ENCODE assay signal across 7 mouse cellular contexts in the genomic region with DNA sequence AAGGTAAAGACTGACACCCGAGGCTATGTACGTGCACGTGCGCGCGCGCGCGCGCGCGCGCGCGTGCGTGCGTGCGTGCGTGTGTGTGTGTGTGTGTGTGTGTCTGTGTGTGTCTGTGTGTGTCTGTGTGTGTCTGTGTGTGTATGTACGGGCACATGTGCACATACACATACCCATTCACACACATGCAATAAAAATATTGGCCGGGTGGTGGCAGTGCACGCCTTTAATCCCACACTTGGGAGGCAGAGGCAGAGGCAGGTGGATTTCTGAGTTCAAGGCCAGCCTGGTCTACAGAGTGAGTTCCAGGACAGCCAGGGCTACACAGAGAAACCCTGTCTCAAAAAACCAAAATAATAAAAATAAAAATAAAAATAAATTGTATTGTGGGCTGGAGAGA. TPM values are rescaled to one million over a fixed set of nuclear protein-coding genes. Genes with fewer than 3 reads are reported as not detected.
DNase-seq lines count a peak whose midpoint lies in the region; ATAC-seq and TF ChIP-seq lines count a peak whose summit lies in the region.
"Not testable (repeated sequence)": the region's sequence is repeated elsewhere in the genome, so short reads cannot be mapped to it uniquely, and the experiment has no call there.
"Had no signal": no experiment of that assay in that cellular context is flagged by ENCODE, and none has a peak within 500 bp of the region (broad histone marks: within the 10 kb centered on the region; RNA-seq: fewer than 3 reads in every experiment).

No protein-coding gene starts in this region.

- TF ChIP-seq RAD21 in CH12.LX (IDR thresholded peaks at IDR 0.05; ENCODE audit: low read depth, low read length): peak; percentile 15; the same call in 1 of the 2 replicates
- peak; percentile 57 for TF ChIP-seq RAD21 in MEL (IDR thresholded peaks at IDR 0.05; ENCODE audit: low read depth, low read length)

- TF ChIP-seq CTCF in CH12.LX (conservative IDR thresholded peaks at IDR 0.05 in 1 of 2, IDR thresholded peaks at IDR 0.05 in 1 of 2; ENCODE audit: low read depth in 2 of 2, low read length in 2 of 2) (peak in 1 of 2 experiments; percentile 33; a peak in 2 of 4 replicates), MEL (IDR thresholded peaks at IDR 0.05 in 2 of 3, conservative IDR thresholded peaks at IDR 0.05 in 1 of 3; ENCODE audit: control insufficient read depth in 1 of 3, insufficient read depth in 1 of 3, low read depth in 2 of 3, low read length in 3 of 3, poor library complexity in 1 of 3, severe bottlenecking in 1 of 3) (peak in 2 of 3 experiments; percentile 51 to 61; a peak in 5 of 6 replicates)
- 0 out of 2 replicates have a peak, but pooled peaks have one; percentile 8 for TF ChIP-seq CTCF in liver, postnatal 0 days (IDR thresholded peaks at IDR 0.05; ENCODE audit: low read depth)

- H3K4me2 ChIP-seq in CH12.LX (ENCODE audit: insufficient read depth, low read depth, poor library complexity, severe bottlenecking); liver, postnatal 0 days (ENCODE audit: low read depth, low read length): not testable (repeated sequence)

- ATAC-seq in liver, postnatal 0 days: not testable (repeated sequence)

- TF ChIP-seq POLR2A in CH12.LX (IDR thresholded peaks at IDR 0.05; ENCODE audit: low read depth, low read length); MEL (IDR thresholded peaks at IDR 0.05; ENCODE audit: control insufficient read depth in 1 of 2, insufficient read depth in 1 of 2, low read depth in 1 of 2, low read length in 2 of 2, poor library complexity in 1 of 2): not testable (repeated sequence)

- in situ Hi-C loops in CH12.LX (cut with MboI; ENCODE audit: low pct_ligation_motif_present, low pct_unique_long_range_greater_than_20kb, low sequenced_read_pairs): not testable (repeated sequence)

- not testable (repeated sequence) for H3K4me3 ChIP-seq in CH12.LX (replicated peaks in 1 of 3; ENCODE audit: low read depth in 2 of 3, low read length in 2 of 3, poor library complexity in 1 of 3); MEL (ENCODE audit: control insufficient read depth in 1 of 2, insufficient read depth in 1 of 2, low read depth in 2 of 2, low read length in 2 of 2); liver, postnatal 0 days (ENCODE audit: low read depth, low read length)

- 91% methylated on average over 22 of the region's 22 CpGs for WGBS in liver, postnatal 0 days (ENCODE audit: insufficient replicate concordance)

- H3K36me3 ChIP-seq in CH12.LX (replicated peaks in 1 of 2; ENCODE audit: control insufficient read depth in 1 of 2, insufficient read depth in 1 of 2, low read length in 1 of 2); MEL (ENCODE audit: control insufficient read depth in 1 of 2, insufficient read depth in 2 of 2, low read length in 2 of 2); liver, postnatal 0 days (replicated peaks; ENCODE audit: insufficient read depth, low read length): not testable (repeated sequence)

- dilution Hi-C loops in CH12.LX (cut with MboI; ENCODE audit: extremely low pct_ligation_motif_present, extremely low pct_unique_long_range_greater_than_20kb, low sequenced_read_pairs): not testable (repeated sequence)

- not testable (repeated sequence) for H3K9ac ChIP-seq in CH12.LX (ENCODE audit: insufficient read depth, low read depth); MEL (ENCODE audit: control insufficient read depth, low read depth, low read length, poor library complexity, severe bottlenecking); liver, postnatal 0 days (replicated peaks)

- H3K27me3 ChIP-seq in CH12.LX (replicated peaks); MEL (ENCODE audit: control insufficient read depth in 1 of 2, insufficient read depth in 2 of 2, low read length in 2 of 2); liver, postnatal 0 days (ENCODE audit: insufficient read depth, low read length): not testable (repeated sequence)

- H3K27ac ChIP-seq in CH12.LX (ENCODE audit: insufficient read depth, low read depth); MEL (ENCODE audit: control insufficient read depth, low read depth, low read length); liver, postnatal 0 days (ENCODE audit: low read depth): not testable (repeated sequence)

- peak; percentile 3 for DNase-seq in 416B (ENCODE audit: low read depth)
- peak; percentile 12 for DNase-seq in CH12.LX (ENCODE audit: extremely low read depth)
- peak; percentile 58 for DNase-seq in MEL (ENCODE audit: low read depth, low spot score)
- DNase-seq in ZHBTc4 (ENCODE audit: low read depth, low spot score): peak; percentile 32
- DNase-seq in liver: peak; percentile 3
- DNase-seq in liver, postnatal 0 days: not testable (repeated sequence)

- not testable (repeated sequence) for TF ChIP-seq EP300 in CH12.LX (IDR thresholded peaks at IDR 0.05; ENCODE audit: low read length); MEL (IDR thresholded peaks at IDR 0.05; ENCODE audit: low read depth in 1 of 2, low read length in 2 of 2); liver, postnatal 0 days (IDR thresholded peaks at IDR 0.05; ENCODE audit: low read depth)

- not testable (repeated sequence) for H3K79me2 ChIP-seq in CH12.LX (replicated peaks; ENCODE audit: control insufficient read depth, extremely low read depth, insufficient read depth, poor library complexity, severe bottlenecking); MEL (ENCODE audit: control insufficient read depth, insufficient read depth, low read length, poor library complexity)

- not testable (repeated sequence) for H3K9me3 ChIP-seq in CH12.LX (replicated peaks; ENCODE audit: low read length); MEL (replicated peaks; ENCODE audit: insufficient read depth, low read length); liver, postnatal 0 days (ENCODE audit: low read length)

- not testable (repeated sequence) for H3K4me1 ChIP-seq in CH12.LX (ENCODE audit: control insufficient read depth in 1 of 2, insufficient read depth in 2 of 2); MEL (ENCODE audit: control insufficient read depth in 1 of 2, insufficient read depth in 2 of 2, low read length in 2 of 2); liver, postnatal 0 days (ENCODE audit: insufficient read depth)

TF ChIP-seq in CH12.LX, 34 proteins besides CTCF, POLR2A, EP300 and RAD21:
- TF ChIP-seq SMC3 (IDR thresholded peaks at IDR 0.05; ENCODE audit: low read depth, low read length): peak; percentile 16; the same call in 1 of the 2 replicates

TF ChIP-seq in MEL, 35 proteins besides CTCF, POLR2A, EP300 and RAD21:
- TF ChIP-seq ZC3H11A (IDR thresholded peaks at IDR 0.05; ENCODE audit: low read depth, low read length) (peak; percentile 56), SMC3 (IDR thresholded peaks at IDR 0.05; ENCODE audit: low read depth, low read length) (peak; percentile 69)

RNA-seq across cellular contexts. Expression of a gene that starts 39.1 kb away (rescaled TPM):
- not detected in 2 replicates for total RNA-seq in CH12.LX (2012; rRNA removed)
- total RNA-seq in CH12.LX (2014; rRNA removed): not detected in 2 replicates
- not detected in 2 replicates for polyA plus RNA-seq in CH12.LX (2012; ENCODE audit: insufficient read length, low read depth)
- 2.7 and 3.2 TPM in 2 replicates for total RNA-seq in MEL (2012; rRNA removed)
- 1 to 10 TPM in 1 of 2 experiments, not detected in 1; 3.1 TPM for polyA plus RNA-seq in MEL (2012; ENCODE audit: insufficient read depth in 1 of 2, insufficient read length in 2 of 2, low read depth in 1 of 2, low replicate concordance in 2 of 2, missing spikeins in 1 of 2)
- 2.1 and 2.5 TPM in 2 replicates for polyA plus RNA-seq in liver, postnatal 0 days (2015; fragmentation: Nextera tagmentation; extraction: Ambion mirVana)
- polyA plus RNA-seq: CD4-positive, CD25-positive, alpha-beta regulatory T cell, adult 4 months had no signal
